Mouse (Mus musculus) olfactory bulb, adult 2 months (tissue): ENCODE measurements around the gene Nhp2. TPM values are rescaled to one million over a fixed set of nuclear protein-coding genes. Genes with fewer than 3 reads are reported as not detected.

ENCODE experiments used
- H3K27ac ChIP-seq: fragments of 200-500 bp; 2 replicates; pipeline ENCODE4 v1.5.1; 2012; ENCODE audit warnings: low read depth, low read length; ENCODE audit not compliant: insufficient read depth
- H3K4me1 ChIP-seq: fragments of 200-500 bp; 2 replicates; pipeline ENCODE4 v1.6.1; 2012; ENCODE audit warnings: low read length; ENCODE audit not compliant: control insufficient read depth, insufficient read depth
- H3K4me3 ChIP-seq: fragments of 200-500 bp; 2 replicates; pipeline ENCODE4 v1.5.1; 2012; ENCODE audit warnings: mild to moderate bottlenecking, low read depth, low read length, moderate library complexity; ENCODE audit not compliant: insufficient read depth
- CTCF ChIP-seq: fragments of 200-500 bp; IDR thresholded peaks from 2 replicates; pipeline ENCODE4 v1.5.1; 2012; ENCODE audit warnings: low read depth, mild to moderate bottlenecking, low read length, moderate library complexity; ENCODE audit not compliant: insufficient read depth
- POLR2A ChIP-seq: fragments of 200-500 bp; IDR thresholded peaks from 2 replicates; pipeline ENCODE4 v1.6.1; 2012; ENCODE audit warnings: mild to moderate bottlenecking, low read depth, low read length, moderate library complexity; ENCODE audit not compliant: insufficient read depth
- WGBS: fragments of 180-500 bp; shearing (Covaris S2); methylation state at CpG from one replicate; pipeline ENCODE4 v1.1.7; 2018; 5-methylcytosine and 5-hydroxymethylcytosine counted together
- polyA plus RNA-seq: library from polyadenylated mRNA; stranded (reverse); fragments of >200 nt; gene quantifications from 2 replicates; pipeline ENCODE4 v1.2.4, GENCODE M21; 2012; ENCODE audit warnings: low replicate concordance; ENCODE audit not compliant: missing spikeins, insufficient read depth, insufficient read length

Gene Nhp2
- polyA plus RNA-seq, 1 experiment, result not detected

DNA sequence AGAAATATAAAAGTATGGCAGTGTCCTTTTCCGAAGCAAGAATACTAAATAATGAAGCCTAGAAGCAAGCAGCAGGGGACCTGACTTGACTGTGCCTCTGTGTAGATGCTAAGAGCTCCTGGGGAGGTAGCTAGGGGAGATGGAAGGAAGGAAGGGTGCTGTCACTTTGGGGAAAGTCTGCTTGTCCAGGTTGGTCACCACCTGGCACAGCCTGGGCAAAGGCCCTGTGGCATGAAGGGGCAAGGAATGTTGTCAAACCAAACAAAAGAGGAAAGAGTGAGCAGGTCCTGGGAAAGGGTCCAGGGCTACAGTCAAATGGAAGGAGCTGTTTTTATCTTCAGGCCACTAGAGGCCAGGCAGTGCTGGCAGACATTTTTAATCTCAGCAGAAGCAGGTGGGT is 32.5 kb upstream of the Nhp2 start:
- 78% methylated on average over 1 of the region's 1 CpGs for WGBS
- TF ChIP-seq CTCF, result no peak
- TF ChIP-seq POLR2A, result no peak

DNA sequence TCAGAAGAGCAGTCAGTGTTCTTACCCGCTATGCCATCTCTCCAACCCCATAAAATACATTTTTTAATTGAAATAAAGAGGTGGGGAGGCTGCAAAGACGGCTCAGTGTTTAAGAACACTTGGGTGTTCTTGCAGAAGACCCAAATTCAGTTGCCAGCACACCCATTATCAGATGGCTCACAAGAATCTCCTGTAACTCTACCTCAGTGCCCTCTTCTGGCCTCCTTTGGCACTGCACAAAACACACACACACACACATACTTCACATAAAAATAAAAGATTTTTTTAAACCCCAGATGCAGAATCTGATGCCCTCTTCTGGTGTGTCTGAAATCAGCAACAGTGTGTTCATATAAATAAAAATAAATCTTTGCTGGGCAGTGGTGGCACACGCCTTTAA is 30.7 kb upstream of the Nhp2 start:
- no peak overlapping the region for H3K27ac ChIP-seq
- H3K4me3 ChIP-seq, result no peak overlapping the region
- 94% methylated on average over 3 of the region's 3 CpGs for WGBS
- no peak for TF ChIP-seq POLR2A
- TF ChIP-seq CTCF, result no peak
- H3K4me1 ChIP-seq, result peaks cover 12% of the 10 kb centered on the region

More for the DNA sequence above, 32.5 kb upstream of the Nhp2 start:
- Histone ChIP-seq H3K27ac (no peak overlapping the region), H3K4me1 (peaks cover 12% of the 10 kb centered on the region), H3K4me3 (no peak overlapping the region)

DNA sequence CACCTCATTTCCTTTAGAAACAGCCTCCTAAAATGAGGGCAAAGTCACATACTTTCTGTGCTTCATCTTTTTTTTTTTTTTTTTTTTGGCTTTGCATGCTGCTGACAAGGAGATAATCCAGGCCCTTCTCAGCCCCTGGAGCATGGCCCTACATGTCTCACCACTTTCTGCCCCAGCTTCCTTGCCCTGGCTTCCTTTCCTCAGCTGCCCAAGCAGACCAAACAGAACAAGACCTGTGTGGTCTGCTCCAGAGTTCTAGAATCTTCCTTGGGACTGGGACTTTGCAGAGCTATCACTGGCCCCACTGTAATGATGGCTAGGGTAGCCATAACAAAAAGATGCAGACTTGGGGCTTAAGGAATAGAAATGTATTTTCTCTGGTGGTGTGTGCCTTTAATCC is 29.5 kb upstream of the Nhp2 start:
- Histone ChIP-seq H3K4me1 (peaks cover 12% of the 10 kb centered on the region), H3K4me3 (no peak overlapping the region), H3K27ac (no peak overlapping the region)
- no peak for TF ChIP-seq CTCF
- TF ChIP-seq POLR2A, result no peak

DNA sequence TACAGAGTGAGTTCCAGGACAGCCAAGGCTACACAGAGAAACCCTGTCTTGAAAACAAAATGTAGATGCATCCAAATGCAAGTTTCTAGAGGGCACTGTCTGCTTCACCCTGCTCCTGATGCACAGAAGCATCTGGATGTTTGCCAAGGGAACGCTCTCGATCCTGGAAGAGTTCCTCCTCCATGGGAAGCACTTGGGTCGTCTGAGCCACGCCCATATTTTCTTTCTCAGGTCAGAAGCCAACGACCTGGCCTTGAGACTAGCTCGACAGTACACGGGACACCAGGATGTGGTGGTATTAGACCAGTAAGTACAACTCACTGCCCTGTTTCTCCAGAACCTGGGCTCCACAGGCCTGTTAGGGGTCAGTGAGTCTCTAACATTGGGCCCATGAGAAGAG is 28.4 kb upstream of the Nhp2 start:
- TF ChIP-seq CTCF (no peak), POLR2A (no peak)
- Histone ChIP-seq H3K4me1 (peaks cover 4% of the 10 kb centered on the region), H3K4me3 (no peak overlapping the region), H3K27ac (no peak overlapping the region)
- 53% methylated on average over 7 of the region's 7 CpGs for WGBS

DNA sequence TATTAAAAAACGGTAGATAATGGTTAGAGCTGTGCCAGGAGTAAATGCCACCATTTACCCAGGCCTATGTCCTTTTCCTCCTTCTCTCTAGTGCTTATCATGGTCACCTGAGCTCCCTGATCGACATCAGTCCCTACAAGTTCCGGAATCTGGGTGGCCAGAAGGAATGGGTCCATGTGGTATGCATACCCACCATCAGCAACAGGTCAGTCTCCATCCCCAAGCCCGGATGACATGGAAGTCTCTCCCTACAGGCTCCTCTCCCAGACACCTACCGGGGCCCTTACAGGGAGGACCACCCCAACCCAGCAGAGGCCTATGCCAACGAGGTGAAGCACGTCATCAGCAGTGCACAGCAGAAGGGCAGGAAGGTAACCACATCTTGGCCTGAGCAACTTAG is 27.6 kb upstream of the Nhp2 start:
- H3K4me1 ChIP-seq, result no peaks in the 10 kb centered on the region
- WGBS, result 87% methylated on average over 7 of the region's 7 CpGs
- H3K27ac ChIP-seq, result no peak overlapping the region
- TF ChIP-seq POLR2A, result no peak
- no peak for TF ChIP-seq CTCF
- no peak overlapping the region for H3K4me3 ChIP-seq

DNA sequence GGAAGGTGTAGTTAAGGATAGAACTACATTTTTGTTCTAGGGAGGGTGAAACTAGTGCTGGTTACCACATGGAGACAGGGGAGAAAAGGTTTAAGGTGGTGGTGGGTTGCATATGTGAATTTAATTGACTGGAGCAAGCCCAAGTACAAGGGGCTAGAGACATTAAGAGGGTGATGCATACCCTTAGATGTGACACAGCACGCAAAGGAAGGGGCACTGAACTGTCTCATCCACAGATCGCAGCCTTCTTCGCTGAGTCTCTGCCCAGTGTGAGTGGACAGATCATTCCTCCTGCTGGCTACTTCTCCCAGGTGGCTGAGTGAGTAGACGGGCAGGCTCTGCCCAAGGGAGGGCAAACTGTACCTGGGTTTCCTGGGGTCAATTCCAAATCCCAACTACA is 26.2 kb upstream of the Nhp2 start:
- no peak for TF ChIP-seq POLR2A
- no peak for TF ChIP-seq CTCF
- Histone ChIP-seq H3K27ac (no peak overlapping the region), H3K4me3 (no peak overlapping the region), H3K4me1 (no peaks in the 10 kb centered on the region)
- 94% methylated on average over 4 of the region's 4 CpGs for WGBS

DNA sequence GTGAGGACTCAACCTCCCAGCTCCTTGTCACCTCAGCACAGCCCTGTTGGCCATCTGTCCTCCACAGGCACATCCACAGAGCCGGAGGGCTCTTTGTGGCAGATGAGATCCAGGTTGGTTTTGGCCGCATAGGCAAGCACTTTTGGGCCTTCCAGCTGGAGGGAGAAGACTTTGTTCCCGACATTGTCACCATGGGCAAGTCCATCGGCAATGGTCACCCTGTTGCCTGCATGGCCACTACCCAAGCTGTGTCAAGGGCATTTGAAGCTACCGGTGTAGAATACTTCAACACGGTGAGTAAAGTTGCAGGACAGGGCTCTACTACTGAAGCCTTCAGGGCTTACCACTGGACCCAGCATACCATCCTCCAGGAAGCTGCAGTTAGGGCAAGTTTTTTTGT is 25.7 kb upstream of the Nhp2 start:
- Histone ChIP-seq H3K4me3 (no peak overlapping the region), H3K27ac (no peak overlapping the region), H3K4me1 (no peaks in the 10 kb centered on the region)
- 87% methylated on average over 6 of the region's 6 CpGs for WGBS
- TF ChIP-seq CTCF (no peak), POLR2A (no peak)

DNA sequence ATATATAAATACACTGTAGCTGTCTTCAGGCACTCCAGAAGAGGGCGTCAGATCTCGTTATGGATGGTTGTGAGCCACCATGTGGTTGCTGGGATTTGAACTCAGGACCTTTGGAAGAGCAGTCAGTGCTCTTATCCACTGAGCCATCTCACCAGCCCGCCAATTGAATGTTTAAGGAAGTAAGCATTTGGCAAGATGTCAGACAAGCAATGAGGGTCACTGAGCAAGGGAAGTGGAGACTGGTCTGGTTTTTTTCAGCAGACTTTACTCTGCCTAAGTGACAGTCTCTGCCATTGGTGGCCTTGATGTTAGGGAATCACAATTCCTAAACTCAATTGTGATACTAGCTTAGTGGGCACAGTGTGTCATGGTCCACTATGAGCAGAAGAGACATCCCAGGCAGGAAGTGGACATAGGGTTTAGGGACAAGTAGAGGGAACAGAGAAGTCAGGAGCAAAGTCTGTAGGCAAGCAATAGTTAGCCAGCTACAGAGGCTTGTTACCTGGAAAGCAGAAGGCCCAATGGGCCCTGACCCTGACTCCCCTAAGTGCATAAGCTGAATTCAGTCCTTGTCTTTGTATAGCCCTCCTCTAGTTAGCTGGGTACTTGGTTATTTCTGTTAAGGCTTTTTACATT is 24.7 kb upstream of the Nhp2 start:
- no peak for TF ChIP-seq CTCF
- TF ChIP-seq POLR2A, result no peak
- Histone ChIP-seq H3K27ac (no peak overlapping the region), H3K4me1 (no peaks in the 10 kb centered on the region), H3K4me3 (no peak overlapping the region)
- WGBS, result 64% methylated on average over 3 of the region's 3 CpGs

DNA sequence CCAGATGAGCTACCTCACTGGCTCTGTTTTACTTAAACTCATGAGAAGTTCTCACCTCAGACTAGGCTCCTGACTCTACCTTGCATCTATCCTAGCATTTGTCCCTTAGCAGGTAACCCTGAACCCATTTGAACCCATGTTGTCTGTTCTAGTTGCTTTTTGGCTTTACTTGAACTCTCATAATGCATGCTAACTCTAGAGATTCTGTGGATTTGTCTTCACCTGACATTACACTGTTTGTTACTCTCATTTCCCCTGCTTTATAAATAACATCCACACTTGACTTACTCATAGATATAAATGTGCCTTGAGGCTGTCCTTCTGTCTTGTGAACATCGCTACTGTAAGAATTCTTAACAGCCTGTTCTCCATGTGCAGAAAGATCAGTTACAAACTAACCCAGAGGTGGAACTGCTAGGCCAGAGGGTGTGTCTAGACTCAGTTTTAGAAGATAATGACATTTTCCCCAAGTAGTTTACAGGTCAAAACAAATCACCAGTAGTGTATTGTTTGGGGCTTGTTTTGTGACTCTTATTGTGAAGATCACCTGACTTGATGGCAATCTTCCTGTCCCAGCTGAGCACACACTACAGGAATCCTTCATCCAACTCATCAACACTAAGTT is 24.0 kb upstream of the Nhp2 start:
- TF ChIP-seq CTCF, result no peak
- TF ChIP-seq POLR2A, result no peak
- no peak overlapping the region for H3K4me3 ChIP-seq
- no peak overlapping the region for H3K27ac ChIP-seq
- no peaks in the 10 kb centered on the region for H3K4me1 ChIP-seq
- 67% methylated on average over 1 of the region's 1 CpGs for WGBS

DNA sequence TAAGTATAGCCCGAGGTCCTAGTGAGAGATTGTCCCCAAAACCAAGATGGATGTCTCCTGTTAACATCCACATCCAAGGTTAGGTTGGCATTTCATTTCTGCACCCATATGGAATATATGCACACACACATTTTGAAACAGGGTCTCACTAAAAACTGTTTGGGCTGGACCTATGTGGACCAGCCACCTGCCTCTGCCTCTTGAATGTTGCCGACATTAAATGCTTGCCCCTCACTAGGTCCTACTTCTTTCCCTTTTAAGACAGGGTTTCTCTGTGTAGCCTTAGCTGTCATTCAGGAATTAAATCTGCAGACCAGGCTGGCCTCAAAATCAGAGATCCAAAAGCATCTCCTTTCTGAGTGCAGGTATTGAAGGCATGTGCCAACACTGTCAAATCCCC is 22.0 kb upstream of the Nhp2 start:
- Histone ChIP-seq H3K4me1 (no peaks in the 10 kb centered on the region), H3K27ac (no peak overlapping the region), H3K4me3 (no peak overlapping the region)
- WGBS, result 72% methylated on average over 2 of the region's 2 CpGs
- TF ChIP-seq CTCF (no peak), POLR2A (no peak)
